Mouse (Mus musculus) lung, postnatal 0 days (tissue): ENCODE results near the gene Fzd5. TPM values are rescaled to one million over a fixed set of nuclear protein-coding genes. Genes with fewer than 3 reads are reported as not detected.

Experiments
- ATAC-seq: fragments of 200-750 bp; cut with Nextera tagmentation; 2 replicates; pipeline ENCODE4 v1.8.0; 2017; ENCODE audit warnings: moderate library complexity
- DNase-seq: peaks from one replicate; pipeline ENCODE4 v3.0.0-alpha.2; 2016; ENCODE audit warnings: low spot score
- H3K27ac ChIP-seq: fragments of 300-500 bp; sonication (generic); 2 replicates; pipeline ENCODE4 v1.5.1; 2014; ENCODE audit warnings: antibody characterized with exemption, mild to moderate bottlenecking, low read length, mixed read lengths
- H3K27me3 ChIP-seq: fragments of 300-500 bp; sonication (generic); replicated peaks from 2 replicates; pipeline ENCODE4 v1.6.1; 2014; ENCODE audit warnings: low read length, mixed read lengths; ENCODE audit not compliant: insufficient read depth
- H3K36me3 ChIP-seq: fragments of 300-500 bp; sonication (generic); 2 replicates; pipeline ENCODE4 v1.6.1; 2014; ENCODE audit warnings: low read length, mixed read lengths; ENCODE audit not compliant: insufficient read depth
- H3K4me1 ChIP-seq: fragments of 300-500 bp; sonication (generic); 2 replicates; pipeline ENCODE4 v1.6.1; 2014; ENCODE audit warnings: antibody characterized with exemption, low read depth, low read length, mixed read lengths; ENCODE audit not compliant: insufficient read depth
- H3K4me2 ChIP-seq: fragments of 300-500 bp; sonication (generic); replicated peaks from 2 replicates; pipeline ENCODE4 v1.6.1; 2014; ENCODE audit warnings: low read depth, mild to moderate bottlenecking, low read length, moderate library complexity, mixed read lengths
- H3K4me3 ChIP-seq: fragments of 300-500 bp; sonication (generic); 2 replicates; pipeline ENCODE4 v1.5.1; 2014; ENCODE audit warnings: low read depth, low read length
- H3K9ac ChIP-seq: fragments of 300-500 bp; sonication (generic); replicated peaks from 2 replicates; pipeline ENCODE4 v1.6.1; 2014; ENCODE audit warnings: low read depth, mild to moderate bottlenecking
- H3K9me3 ChIP-seq: fragments of 300-500 bp; sonication (generic); 2 replicates; pipeline ENCODE4 v1.6.1; 2016; ENCODE audit warnings: low read length, mixed read lengths
- CTCF ChIP-seq: IDR thresholded peaks from 2 replicates; pipeline ENCODE4 v1.5.1; 2016; ENCODE audit warnings: antibody characterized with exemption, mild to moderate bottlenecking
- EP300 ChIP-seq: IDR thresholded peaks from 2 replicates; pipeline ENCODE4 v1.6.1; 2016; ENCODE audit warnings: antibody characterized with exemption, mild to moderate bottlenecking, control low read depth
- WGBS: fragments of 180-500 bp; shearing (Covaris S2); extraction: QIAGEN DNeasy Blood & Tissue Kit; methylation state at CpG from one replicate; pipeline ENCODE4 v1.1.7; 2014; 5-methylcytosine and 5-hydroxymethylcytosine counted together
- polyA plus RNA-seq: library from polyadenylated mRNA; unstranded; fragments of >200 nt; fragmentation: Nextera tagmentation; extraction: Ambion mirVana; gene quantifications from 2 replicates; pipeline ENCODE4 v1.2.1, GENCODE M21; 2015

The Fzd5 gene
- 3.1 and 3.5 TPM in 2 replicates for polyA plus RNA-seq

DNA sequence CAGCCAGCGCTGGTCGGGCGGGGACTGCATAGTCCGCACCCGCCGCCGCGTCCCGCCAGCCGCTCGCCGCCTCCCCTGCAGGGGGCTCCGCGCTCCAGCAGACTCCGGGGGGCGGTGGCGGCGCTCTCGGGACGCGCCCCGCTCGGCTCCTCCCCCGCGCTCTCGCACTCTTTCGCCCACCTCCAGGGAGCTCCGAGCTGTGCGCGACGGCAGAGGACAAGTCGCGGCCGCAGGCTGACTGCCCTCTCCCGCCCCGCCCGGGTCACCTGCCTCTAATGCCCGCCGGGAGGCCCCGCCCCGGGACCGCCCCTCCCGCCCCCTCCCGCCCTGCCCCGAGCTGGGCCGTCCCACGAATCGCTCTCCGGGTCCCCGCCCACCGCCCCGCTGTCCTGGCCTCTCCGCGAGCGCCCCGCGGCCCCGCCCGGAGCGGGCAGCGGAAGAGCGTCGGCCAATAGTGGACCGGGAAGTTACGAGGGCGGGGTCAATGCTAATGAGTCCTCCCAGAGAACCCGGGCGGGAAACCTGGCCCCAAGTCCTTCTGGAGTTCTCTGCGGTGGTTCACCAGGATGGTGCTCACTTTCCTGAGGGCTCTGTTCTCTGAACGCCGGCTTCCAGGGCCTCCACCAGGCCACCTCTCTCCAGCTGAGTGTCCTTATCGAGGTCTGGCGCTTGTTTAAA lies at the start of gene Fzd5:
Gene Fzd5 (minus strand): TSS at position 250 of the 678 bp plus-strand sequence.
- no peaks in the 10 kb centered on the region for H3K9me3 ChIP-seq
- peak within 1 kb of the TSS; percentile 66 for H3K9ac ChIP-seq
- ATAC-seq (peak; percentile 95), DNase-seq (peak; percentile 99)
- 1% methylated on average over 53 of the region's 73 CpGs for WGBS
- peak within 1 kb of the TSS; percentile 69 for H3K4me3 ChIP-seq
- H3K27me3 ChIP-seq = 0 out of 2 replicates have a peak, but pooled peaks cover 11% of the 10 kb centered on the region
- H3K4me2 ChIP-seq = peak within 1 kb of the TSS; percentile 96
- H3K4me1 ChIP-seq = peaks cover 15% of the 10 kb centered on the region
- peak within 1 kb of the TSS; percentile 80 for H3K27ac ChIP-seq
- no peak for TF ChIP-seq EP300
- TF ChIP-seq CTCF = peak; percentile 66
- no peaks in the 10 kb centered on the region for H3K36me3 ChIP-seq

DNA sequence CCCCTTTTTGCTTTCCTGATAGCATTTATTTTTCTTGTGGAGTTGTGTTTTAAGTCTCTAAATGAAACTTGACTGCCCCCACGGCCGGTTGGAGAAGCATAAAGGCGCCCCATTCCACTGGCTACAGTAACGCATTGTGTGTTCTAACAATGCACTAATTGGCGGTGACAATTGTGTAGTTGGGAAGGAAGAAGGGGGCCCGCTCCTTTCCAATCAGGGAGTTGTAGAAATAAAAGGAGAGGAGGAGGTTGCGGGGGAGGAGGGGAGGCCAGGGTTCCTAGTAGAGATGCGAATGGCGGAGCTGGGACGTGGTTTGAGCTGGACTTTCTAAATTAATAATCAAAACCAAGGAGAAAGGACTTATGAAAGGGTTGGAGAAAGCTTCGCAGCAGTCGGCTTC lies 42.3 kb upstream of the Fzd5 start:
- ATAC-seq (no peak), DNase-seq (no peak)
- H3K36me3 ChIP-seq = no peaks in the 10 kb centered on the region
- 84% methylated on average over 12 of the region's 12 CpGs for WGBS
- H3K4me3 ChIP-seq = no peak overlapping the region
- no peak overlapping the region for H3K4me2 ChIP-seq
- no peak overlapping the region for H3K9ac ChIP-seq
- no peaks in the 10 kb centered on the region for H3K27me3 ChIP-seq
- no peaks in the 10 kb centered on the region for H3K9me3 ChIP-seq
- no peak for TF ChIP-seq CTCF
- no peak for TF ChIP-seq EP300
- no peak overlapping the region for H3K27ac ChIP-seq
- no peaks in the 10 kb centered on the region for H3K4me1 ChIP-seq

DNA sequence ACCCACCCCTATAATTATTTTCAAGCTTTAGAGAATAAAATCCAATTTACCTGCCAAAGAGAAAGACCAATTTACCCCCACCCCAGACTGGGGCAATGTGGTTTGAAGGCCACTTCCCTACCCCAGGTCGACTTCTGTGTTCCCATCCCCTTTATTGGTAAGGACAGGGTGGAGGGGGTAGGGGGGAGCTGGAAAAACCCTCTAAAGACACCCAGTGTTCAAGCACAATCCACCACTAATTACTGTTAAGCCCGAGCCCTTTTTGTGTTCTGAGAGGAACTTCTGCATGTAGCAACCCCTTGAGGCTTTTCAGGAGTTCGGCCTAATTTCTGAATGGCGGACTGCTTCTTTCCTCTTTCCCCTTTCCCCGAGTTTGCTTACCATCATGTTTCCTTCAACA lies 41.9 kb upstream of the Fzd5 start:
- WGBS = 62% methylated on average over 5 of the region's 5 CpGs
- ATAC-seq (no peak), DNase-seq (no peak)
- H3K9ac ChIP-seq = no peak overlapping the region
- H3K27ac ChIP-seq = no peak overlapping the region
- no peak overlapping the region for H3K4me2 ChIP-seq
- no peaks in the 10 kb centered on the region for H3K36me3 ChIP-seq
- H3K4me3 ChIP-seq = no peak overlapping the region
- TF ChIP-seq EP300 = no peak
- no peak for TF ChIP-seq CTCF
- no peaks in the 10 kb centered on the region for H3K27me3 ChIP-seq
- no peaks in the 10 kb centered on the region for H3K4me1 ChIP-seq
- no peaks in the 10 kb centered on the region for H3K9me3 ChIP-seq

DNA sequence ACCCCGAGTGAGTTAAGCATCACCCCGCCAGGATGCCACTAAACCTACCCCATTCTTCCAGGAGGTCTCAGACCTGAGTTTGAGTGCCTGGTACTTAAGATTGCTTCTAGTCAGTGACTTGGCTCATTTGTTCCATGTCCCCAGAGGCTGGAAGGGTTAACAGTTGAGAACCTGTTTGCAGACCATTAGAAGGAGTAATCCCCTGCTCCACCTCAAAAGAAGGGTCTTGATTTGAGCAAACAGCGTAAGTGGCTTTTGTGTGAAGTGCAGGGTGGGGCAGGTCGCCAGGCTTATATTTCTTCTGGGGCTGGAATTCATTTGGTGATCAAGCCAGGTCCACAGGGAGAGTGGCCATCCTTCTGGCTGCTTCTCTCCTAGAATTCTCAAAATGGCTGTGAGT lies 35.8 kb upstream of the Fzd5 start:
- TF ChIP-seq EP300 (no peak), CTCF (no peak)
- H3K9ac ChIP-seq = no peak overlapping the region
- 0 out of 2 replicates have a peak, but pooled peaks have one; percentile 17 for ATAC-seq
- peaks cover 5% of the 10 kb centered on the region; the same call in 1 of the 2 replicates for H3K4me1 ChIP-seq
- H3K36me3 ChIP-seq = no peaks in the 10 kb centered on the region
- WGBS = 67% methylated on average over 4 of the region's 4 CpGs
- H3K4me3 ChIP-seq = no peak overlapping the region
- H3K27ac ChIP-seq = no peak overlapping the region
- DNase-seq = no peak
- H3K9me3 ChIP-seq = no peaks in the 10 kb centered on the region
- no peaks in the 10 kb centered on the region for H3K27me3 ChIP-seq
- H3K4me2 ChIP-seq = no peak overlapping the region

DNA sequence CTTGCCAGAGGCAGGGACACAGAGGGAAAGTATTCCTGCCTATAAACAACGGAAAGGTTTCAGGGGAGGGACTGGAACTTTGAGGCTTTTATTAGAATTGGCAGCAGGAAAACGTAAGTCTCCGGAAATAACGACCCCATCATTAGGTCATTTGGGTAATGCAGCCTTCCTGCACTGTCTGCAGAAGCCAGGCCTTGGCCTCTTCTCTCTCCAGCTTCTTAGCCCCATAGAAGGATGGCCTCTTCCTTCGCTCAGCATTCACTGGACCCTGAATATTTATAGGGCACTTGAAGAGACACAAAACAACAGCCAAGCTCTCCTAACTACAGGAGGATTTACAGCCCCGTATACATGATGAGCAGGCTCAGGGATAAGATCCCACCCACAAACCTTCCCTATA lies 32.6 kb upstream of the Fzd5 start:
- no peak overlapping the region for H3K27ac ChIP-seq
- 46% methylated on average over 6 of the region's 6 CpGs for WGBS
- no peak for ATAC-seq

DNA sequence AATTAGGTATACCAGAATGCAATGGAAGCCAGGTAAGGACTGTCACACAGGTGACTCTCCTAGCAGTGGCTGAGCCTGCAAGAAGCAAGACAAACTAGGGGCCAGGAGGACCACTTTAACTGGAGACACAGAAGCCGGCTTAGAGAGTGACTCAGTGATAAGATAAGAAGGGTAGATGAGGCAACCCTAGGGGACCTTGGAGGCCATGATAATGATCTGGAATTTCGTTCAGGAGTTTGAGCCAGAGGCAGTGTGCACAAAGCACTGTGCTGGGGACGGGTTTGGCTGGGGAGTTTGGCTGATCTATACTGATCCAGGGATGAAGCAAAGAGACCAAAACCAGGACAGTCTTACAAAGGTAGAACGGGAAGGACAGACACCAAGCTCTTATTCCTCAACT lies 24.1 kb upstream of the Fzd5 start:
- no peak for TF ChIP-seq CTCF
- TF ChIP-seq EP300 = no peak
- no peak for ATAC-seq
- 50% methylated on average over 4 of the region's 4 CpGs for WGBS

More for the DNA sequence above, 32.6 kb upstream of the Fzd5 start:
- no peak for DNase-seq
- Histone ChIP-seq H3K27me3 (no peaks in the 10 kb centered on the region), H3K4me3 (no peak overlapping the region), H3K36me3 (no peaks in the 10 kb centered on the region), H3K4me2 (no peak overlapping the region), H3K9me3 (no peaks in the 10 kb centered on the region), H3K9ac (no peak overlapping the region), H3K4me1 (peaks cover 5% of the 10 kb centered on the region; the same call in 1 of the 2 replicates)
- no peak for TF ChIP-seq EP300
- TF ChIP-seq CTCF = no peak

More for the DNA sequence above, 24.1 kb upstream of the Fzd5 start:
- Histone ChIP-seq H3K4me2 (no peak overlapping the region), H3K4me3 (no peak overlapping the region), H3K4me1 (no peaks in the 10 kb centered on the region), H3K9ac (no peak overlapping the region), H3K27me3 (no peaks in the 10 kb centered on the region), H3K36me3 (no peaks in the 10 kb centered on the region), H3K27ac (no peak overlapping the region), H3K9me3 (no peaks in the 10 kb centered on the region)
- DNase-seq = no peak
